Mouse (Mus musculus) intestine, embryonic 15.5 days (tissue): ENCODE results near the gene Gm49395. TPM values are rescaled to one million over a fixed set of nuclear protein-coding genes. Genes with fewer than 3 reads are reported as not detected.

Source experiments
- ATAC-seq: fragments of 200-750 bp; cut with Nextera tagmentation; 2 replicates; pipeline ENCODE4 v1.8.0; 2017; ENCODE audit warnings: moderate TSS enrichment, moderate library complexity
- H3K27ac ChIP-seq: fragments of 300-500 bp; sonication (generic); 2 replicates; pipeline ENCODE4 v1.5.1; 2015; ENCODE audit warnings: mild to moderate bottlenecking, inconsistent platforms
- H3K27me3 ChIP-seq: fragments of 300-500 bp; sonication (generic); replicated peaks from 2 replicates; pipeline ENCODE4 v1.6.1; 2015; ENCODE audit warnings: inconsistent platforms
- H3K36me3 ChIP-seq: fragments of 300-500 bp; sonication (generic); 2 replicates; pipeline ENCODE4 v1.6.1; 2015; ENCODE audit warnings: inconsistent platforms
- H3K4me1 ChIP-seq: fragments of 300-500 bp; sonication (generic); replicated peaks from 2 replicates; pipeline ENCODE4 v1.6.1; 2015; ENCODE audit warnings: inconsistent platforms
- H3K4me2 ChIP-seq: fragments of 300-500 bp; sonication (generic); replicated peaks from 2 replicates; pipeline ENCODE4 v1.6.1; 2015; ENCODE audit warnings: mild to moderate bottlenecking, inconsistent platforms
- H3K4me3 ChIP-seq: fragments of 300-500 bp; sonication (generic); replicated peaks from 2 replicates; pipeline ENCODE4 v1.5.1; 2015; ENCODE audit warnings: inconsistent platforms
- H3K9ac ChIP-seq: fragments of 300-500 bp; sonication (generic); 2 replicates; pipeline ENCODE4 v1.6.1; 2015; ENCODE audit warnings: inconsistent platforms
- H3K9me3 ChIP-seq: fragments of 300-500 bp; sonication (generic); 2 replicates; pipeline ENCODE4 v1.6.1; 2016; ENCODE audit warnings: inconsistent platforms
- WGBS: fragments of 180-500 bp; shearing (Covaris S2); methylation state at CpG from one replicate; pipeline ENCODE4 v1.1.7; 2015; 5-methylcytosine and 5-hydroxymethylcytosine counted together
- polyA plus RNA-seq: library from polyadenylated mRNA; unstranded; fragments of >200 nt; fragmentation: Nextera tagmentation; extraction: Ambion mirVana; gene quantifications from 2 replicates; pipeline ENCODE4 v1.2.1, GENCODE M21; 2015

Gene Gm49395
- polyA plus RNA-seq, 1 experiment from 2014 or later = 5.4 TPM

DNA sequence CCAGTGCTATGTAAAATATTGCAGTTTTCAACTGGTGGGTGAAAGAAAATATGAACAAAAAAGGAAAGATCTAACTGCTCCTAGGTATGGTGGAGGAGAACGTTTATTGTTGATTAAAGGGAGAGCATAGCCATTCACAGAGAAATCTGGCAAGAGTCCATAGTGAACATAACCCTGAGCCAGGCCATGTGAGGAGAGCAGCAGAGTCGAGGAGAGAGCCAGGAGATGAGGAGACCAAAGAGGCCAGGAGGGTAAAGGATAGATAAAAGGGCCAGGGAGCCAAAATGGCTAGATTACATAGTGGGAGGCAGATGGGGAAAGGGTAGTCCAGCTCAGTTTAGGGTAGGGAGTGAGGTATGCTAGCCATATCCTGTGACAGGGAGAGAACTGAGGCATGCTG is 5.5 kb downstream of the Gm49395 start:
- 37% methylated on average over 2 of the region's 2 CpGs for WGBS
- Histone ChIP-seq H3K9me3 (no peaks in the 10 kb centered on the region), H3K27ac (no peak overlapping the region), H3K4me1 (0 out of 2 replicates have a peak, but pooled peaks cover 3% of the 10 kb centered on the region), H3K4me2 (no peak overlapping the region), H3K4me3 (no peak overlapping the region), H3K9ac (no peak overlapping the region), H3K27me3 (no peaks in the 10 kb centered on the region), H3K36me3 (no peaks in the 10 kb centered on the region)
- no peak for ATAC-seq

DNA sequence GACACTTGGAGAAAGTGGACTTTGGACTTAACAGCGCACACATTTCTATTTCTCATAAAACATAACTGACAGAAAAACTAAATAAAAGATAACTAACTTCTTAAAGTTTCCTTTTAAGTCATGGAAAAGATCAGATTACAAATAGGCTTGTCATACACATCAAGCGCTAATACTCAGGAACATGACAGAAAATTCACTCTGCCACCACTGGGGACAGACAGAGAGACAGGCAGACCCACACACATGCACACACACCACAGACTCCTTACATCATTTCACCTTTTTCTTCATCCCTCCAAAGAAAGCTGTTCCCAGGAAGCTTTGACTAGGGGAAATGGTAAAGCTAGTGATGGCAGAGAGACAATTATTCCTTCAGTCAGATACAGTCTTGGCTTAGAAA is 6.3 kb downstream of the Gm49395 start:
- ATAC-seq = no peak
- no peaks in the 10 kb centered on the region for H3K9me3 ChIP-seq
- peaks cover 6% of the 10 kb centered on the region; the same call in 1 of the 2 replicates for H3K4me1 ChIP-seq
- H3K36me3 ChIP-seq = no peaks in the 10 kb centered on the region
- no peak overlapping the region for H3K4me3 ChIP-seq
- H3K9ac ChIP-seq = no peak overlapping the region
- H3K4me2 ChIP-seq = no peak overlapping the region
- no peaks in the 10 kb centered on the region for H3K27me3 ChIP-seq
- WGBS = 71% methylated on average over 2 of the region's 2 CpGs
- no peak overlapping the region for H3K27ac ChIP-seq

DNA sequence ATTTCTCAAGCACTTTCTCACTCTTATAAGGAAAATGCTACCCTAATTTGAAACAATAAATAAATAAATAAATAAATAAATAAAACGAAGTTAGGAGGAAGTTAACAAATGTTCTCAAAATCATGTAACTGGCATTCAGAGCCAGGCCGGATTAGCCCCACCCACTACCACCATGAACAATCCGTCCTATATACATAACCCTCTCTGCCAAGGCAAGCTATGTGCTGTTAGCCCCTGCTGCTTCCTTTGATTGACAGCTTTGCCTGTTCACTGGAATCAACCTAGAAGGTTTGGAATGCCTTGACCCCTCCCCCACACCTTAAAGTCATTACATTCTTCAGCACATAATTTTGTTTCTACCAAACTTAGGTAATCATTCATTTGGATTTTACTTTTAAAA is 10.2 kb downstream of the Gm49395 start:
- Histone ChIP-seq H3K4me3 (no peak overlapping the region), H3K4me2 (peak overlapping the region; percentile 94; the same call in 1 of the 2 replicates), H3K9ac (no peak overlapping the region), H3K27ac (peak overlapping the region; percentile 83; the same call in 1 of the 2 replicates), H3K27me3 (no peaks in the 10 kb centered on the region), H3K4me1 (peaks cover 16% of the 10 kb centered on the region), H3K9me3 (no peaks in the 10 kb centered on the region), H3K36me3 (peaks cover 6% of the 10 kb centered on the region; the same call in 1 of the 2 replicates)
- ATAC-seq = no peak
- 73% methylated on average over 3 of the region's 3 CpGs for WGBS

DNA sequence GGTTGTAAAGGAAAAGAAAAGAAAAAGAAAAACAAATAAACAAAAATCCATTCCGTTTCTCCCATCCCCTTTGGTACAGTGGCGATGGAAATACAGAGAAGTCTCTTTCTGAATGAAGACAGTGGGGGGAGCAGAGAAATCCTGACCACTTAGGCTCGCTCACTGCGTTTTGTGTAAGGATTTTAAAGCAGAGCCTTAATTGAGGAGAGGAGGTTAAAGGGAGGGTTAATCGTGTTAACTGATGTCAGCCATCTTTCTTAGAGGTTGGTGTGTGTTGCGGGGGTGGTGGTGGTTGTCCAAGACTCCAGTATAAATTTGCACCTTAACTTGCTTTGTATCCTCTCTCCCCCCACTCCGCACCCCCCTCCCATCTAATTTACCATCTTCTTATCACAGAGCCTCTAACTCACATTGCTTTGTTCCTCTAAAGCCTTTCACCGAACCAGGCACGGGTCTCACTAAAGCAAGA is 10.7 kb downstream of the Gm49395 start:
- H3K36me3 ChIP-seq = peaks cover 6% of the 10 kb centered on the region; the same call in 1 of the 2 replicates
- no peak for ATAC-seq
- 41% methylated on average over 9 of the region's 9 CpGs for WGBS
- H3K27ac ChIP-seq = peak overlapping the region; percentile 83
- peaks cover 14% of the 10 kb centered on the region for H3K4me1 ChIP-seq
- H3K4me2 ChIP-seq = peak overlapping the region; percentile 94
- no peak overlapping the region for H3K9ac ChIP-seq
- H3K9me3 ChIP-seq = no peaks in the 10 kb centered on the region
- no peaks in the 10 kb centered on the region for H3K27me3 ChIP-seq
- H3K4me3 ChIP-seq = peak overlapping the region; percentile 58

DNA sequence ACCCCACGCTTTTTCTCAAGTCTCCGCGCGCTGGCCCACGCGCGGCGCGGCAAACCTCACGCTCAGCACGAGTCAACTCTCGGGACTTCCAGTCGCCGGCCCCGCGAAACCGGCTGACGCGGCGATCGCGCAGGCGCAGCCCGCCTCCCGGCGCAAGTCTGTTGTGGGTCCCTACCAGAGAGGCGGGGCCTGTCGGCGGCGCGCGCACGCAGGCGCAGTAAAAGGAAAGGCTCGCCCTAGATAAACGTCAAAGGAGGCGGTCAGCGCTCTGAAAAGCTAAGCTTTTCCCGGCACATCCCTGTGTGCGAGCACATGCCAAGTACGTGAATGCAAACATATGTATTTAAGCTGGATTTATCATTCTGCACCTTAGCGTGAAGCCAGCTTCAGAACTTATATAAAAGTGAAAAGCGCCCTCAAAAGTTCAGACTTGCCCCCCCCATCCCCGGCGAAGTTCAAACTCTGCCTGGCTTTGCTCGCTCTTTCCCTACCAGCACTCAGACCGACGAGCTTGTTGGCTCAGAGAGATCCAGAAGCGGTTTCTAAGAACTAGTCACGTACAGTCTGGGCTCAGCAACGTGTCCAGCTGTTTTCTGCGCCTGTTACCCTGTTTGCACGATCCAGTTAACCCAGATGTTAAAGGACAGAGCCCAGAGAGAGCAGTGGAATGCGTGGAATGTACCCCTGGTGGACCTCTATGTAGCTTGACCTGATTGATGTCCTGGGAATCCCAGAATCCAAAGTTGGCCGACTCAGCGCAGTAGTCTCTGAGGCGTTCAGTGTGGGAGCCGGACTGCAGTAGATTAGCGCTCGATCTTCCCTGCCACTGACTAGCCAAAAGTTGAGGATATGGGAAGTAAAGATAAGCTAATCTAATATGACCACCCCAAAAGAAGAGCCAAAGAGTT is 11.4 kb downstream of the Gm49395 start, which contains the start of gene Pelo:
Gene Pelo (minus strand): TSS at position 118 of the 908 bp plus-strand sequence.
- Histone ChIP-seq H3K27ac (peak within 1 kb of the TSS; percentile 83), H3K27me3 (no peaks in the 10 kb centered on the region), H3K4me2 (peak within 1 kb of the TSS; percentile 94), H3K9ac (peak within 1 kb of the TSS; percentile 68), H3K4me1 (peaks cover 14% of the 10 kb centered on the region), H3K36me3 (peaks cover 6% of the 10 kb centered on the region; the same call in 1 of the 2 replicates), H3K4me3 (peak within 1 kb of the TSS; percentile 58), H3K9me3 (no peaks in the 10 kb centered on the region)
- ATAC-seq = peak; percentile 98
- under 1% methylated on average over 60 of the region's 60 CpGs for whole genome bisulfite sequencing

DNA sequence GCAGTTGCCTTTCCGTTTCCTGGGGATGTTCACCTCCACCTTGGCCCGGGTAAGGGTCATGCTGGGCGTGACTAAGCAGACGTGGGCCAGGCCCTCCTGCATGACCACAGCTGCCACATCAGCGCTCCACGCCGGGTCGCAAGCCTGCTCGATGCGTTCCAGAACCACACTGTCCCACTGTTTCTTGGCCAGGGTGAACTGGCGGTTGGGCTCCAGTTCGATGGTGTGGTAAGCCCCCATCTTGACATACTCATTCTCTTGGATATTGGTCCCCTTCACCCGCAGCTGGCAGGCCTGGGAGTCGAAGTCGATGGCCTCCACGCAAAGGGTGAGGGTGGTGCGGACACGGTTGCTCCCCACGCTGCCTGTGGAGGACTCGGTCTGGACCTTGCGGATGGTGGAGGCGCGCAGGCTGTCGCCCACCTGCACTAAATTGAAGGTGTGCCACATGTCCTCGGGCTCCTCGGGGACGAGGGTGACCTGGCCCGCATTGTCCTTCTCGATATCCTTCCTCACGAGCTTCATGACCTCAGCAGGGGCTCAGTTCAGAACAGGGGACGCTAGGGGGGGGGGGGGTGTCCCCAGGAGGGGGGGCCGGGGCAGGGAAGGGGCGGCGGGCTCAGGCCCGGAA is 12.2 kb downstream of the Gm49395 start:
- peak overlapping the region; percentile 68 for H3K9ac ChIP-seq
- H3K9me3 ChIP-seq = no peaks in the 10 kb centered on the region
- H3K4me3 ChIP-seq = peak overlapping the region; percentile 58
- no peaks in the 10 kb centered on the region for H3K27me3 ChIP-seq
- H3K4me2 ChIP-seq = peak overlapping the region; percentile 94
- WGBS = 7% methylated on average over 35 of the region's 35 CpGs
- peaks cover 14% of the 10 kb centered on the region for H3K4me1 ChIP-seq
- peak overlapping the region; percentile 83 for H3K27ac ChIP-seq
- peak; percentile 69 for ATAC-seq
- H3K36me3 ChIP-seq = peaks cover 6% of the 10 kb centered on the region; the same call in 1 of the 2 replicates

DNA sequence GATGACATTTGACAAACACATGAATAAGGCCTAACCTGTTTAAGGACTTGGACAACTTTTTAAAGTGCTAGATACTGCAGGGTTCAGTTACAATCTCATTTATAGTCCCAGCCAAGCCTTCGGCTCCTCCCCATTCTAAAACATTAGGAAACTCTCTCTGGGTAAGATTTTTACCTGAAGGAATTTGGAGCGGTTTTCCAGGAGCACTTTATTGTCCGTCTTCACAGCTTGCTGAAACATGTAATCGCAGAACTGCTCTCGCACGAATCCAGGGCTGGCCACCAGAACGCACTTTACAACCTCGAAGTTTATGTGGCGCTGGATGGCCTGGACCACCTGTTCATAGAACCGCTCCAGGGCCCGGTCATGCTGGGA is 12.7 kb downstream of the Gm49395 start:
- Histone ChIP-seq H3K9me3 (no peaks in the 10 kb centered on the region), H3K4me3 (peak overlapping the region; percentile 58), H3K4me1 (peaks cover 14% of the 10 kb centered on the region), H3K27me3 (no peaks in the 10 kb centered on the region), H3K36me3 (peaks cover 6% of the 10 kb centered on the region; the same call in 1 of the 2 replicates), H3K4me2 (peak overlapping the region; percentile 94), H3K9ac (peak overlapping the region; percentile 68), H3K27ac (no peak overlapping the region)
- WGBS = 47% methylated on average over 11 of the region's 11 CpGs
- ATAC-seq = no peak

DNA sequence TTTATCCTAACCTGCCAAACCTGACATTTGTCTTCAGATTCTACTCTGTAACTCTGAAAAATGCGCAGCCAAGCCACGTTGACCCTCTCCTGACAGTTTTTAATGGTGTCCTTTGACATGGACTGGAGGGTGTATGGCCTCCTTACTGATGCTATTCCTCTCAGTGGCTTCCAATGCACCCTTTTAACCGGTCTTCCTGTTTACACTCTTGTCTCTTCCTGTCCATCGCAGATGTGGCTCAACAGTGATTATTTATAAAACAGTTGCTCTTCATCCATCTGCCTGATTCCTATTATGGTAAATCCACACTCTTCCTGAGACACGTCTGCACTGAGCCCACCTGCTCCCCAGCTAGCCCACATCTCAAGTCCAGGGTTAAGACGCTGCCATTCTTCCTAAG is 15.7 kb downstream of the Gm49395 start:
- WGBS = 70% methylated on average over 6 of the region's 6 CpGs
- Histone ChIP-seq H3K4me2 (no peak overlapping the region), H3K4me1 (peaks cover 11% of the 10 kb centered on the region), H3K9ac (no peak overlapping the region), H3K36me3 (peaks cover 6% of the 10 kb centered on the region; the same call in 1 of the 2 replicates), H3K27ac (no peak overlapping the region), H3K27me3 (no peaks in the 10 kb centered on the region), H3K9me3 (no peaks in the 10 kb centered on the region), H3K4me3 (no peak overlapping the region)
- ATAC-seq = no peak

DNA sequence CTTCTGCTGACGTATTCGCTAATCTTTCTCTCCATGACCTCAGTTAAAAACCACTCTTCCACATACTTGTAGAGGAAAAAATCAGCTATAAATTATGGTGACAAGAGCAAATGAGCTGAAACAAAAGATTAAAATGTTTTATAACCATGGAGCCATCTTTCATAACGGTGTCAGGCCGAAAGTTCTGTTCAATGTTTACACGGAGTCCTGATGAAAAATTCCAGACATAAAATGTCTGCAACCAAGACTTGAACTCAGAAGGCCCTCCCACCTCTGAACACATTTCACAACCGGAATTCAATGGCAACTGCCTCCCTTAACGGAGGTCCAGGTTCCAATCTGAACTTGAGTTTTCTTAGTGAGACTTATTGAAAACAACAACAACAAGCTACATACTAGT is 19.4 kb downstream of the Gm49395 start:
- Histone ChIP-seq H3K4me2 (no peak overlapping the region), H3K4me1 (no peaks in the 10 kb centered on the region), H3K9me3 (no peaks in the 10 kb centered on the region), H3K27me3 (no peaks in the 10 kb centered on the region), H3K9ac (no peak overlapping the region), H3K27ac (no peak overlapping the region), H3K4me3 (no peak overlapping the region), H3K36me3 (no peaks in the 10 kb centered on the region)
- 51% methylated on average over 7 of the region's 7 CpGs for WGBS
- ATAC-seq = no peak

DNA sequence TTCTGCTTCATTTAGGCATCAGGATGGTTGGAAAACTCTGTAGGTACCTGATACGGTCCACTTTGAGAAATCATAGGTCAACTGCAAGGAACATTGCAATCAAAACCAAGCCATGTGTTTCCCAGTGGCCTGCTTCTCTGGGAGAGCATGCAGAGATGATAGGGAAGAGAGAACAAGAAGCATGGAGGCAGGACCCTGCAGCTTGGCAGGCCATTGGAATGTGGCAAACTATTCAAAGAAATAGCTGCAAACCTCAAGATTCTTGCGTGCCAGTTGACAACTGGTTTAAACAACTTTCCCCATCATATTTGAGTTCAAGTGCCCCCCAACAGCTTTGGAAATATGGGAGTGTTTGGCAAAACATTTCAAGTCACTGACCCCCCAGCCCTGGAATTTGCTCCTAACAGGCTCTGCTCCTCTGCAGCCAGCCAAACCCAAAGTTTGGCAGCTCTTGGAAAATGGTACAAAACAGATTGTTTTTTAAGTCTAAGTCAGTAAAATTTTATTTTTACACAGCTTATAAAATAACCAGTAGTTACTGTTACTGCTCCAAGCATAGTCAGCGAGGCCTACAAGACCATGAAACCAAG is 21.6 kb downstream of the Gm49395 start:
- Histone ChIP-seq H3K27ac (no peak overlapping the region), H3K9me3 (no peaks in the 10 kb centered on the region), H3K4me1 (no peaks in the 10 kb centered on the region), H3K4me3 (no peak overlapping the region), H3K4me2 (no peak overlapping the region), H3K36me3 (no peaks in the 10 kb centered on the region), H3K9ac (no peak overlapping the region), H3K27me3 (no peaks in the 10 kb centered on the region)
- ATAC-seq = no peak
- 85% methylated on average over 3 of the region's 3 CpGs for WGBS

DNA sequence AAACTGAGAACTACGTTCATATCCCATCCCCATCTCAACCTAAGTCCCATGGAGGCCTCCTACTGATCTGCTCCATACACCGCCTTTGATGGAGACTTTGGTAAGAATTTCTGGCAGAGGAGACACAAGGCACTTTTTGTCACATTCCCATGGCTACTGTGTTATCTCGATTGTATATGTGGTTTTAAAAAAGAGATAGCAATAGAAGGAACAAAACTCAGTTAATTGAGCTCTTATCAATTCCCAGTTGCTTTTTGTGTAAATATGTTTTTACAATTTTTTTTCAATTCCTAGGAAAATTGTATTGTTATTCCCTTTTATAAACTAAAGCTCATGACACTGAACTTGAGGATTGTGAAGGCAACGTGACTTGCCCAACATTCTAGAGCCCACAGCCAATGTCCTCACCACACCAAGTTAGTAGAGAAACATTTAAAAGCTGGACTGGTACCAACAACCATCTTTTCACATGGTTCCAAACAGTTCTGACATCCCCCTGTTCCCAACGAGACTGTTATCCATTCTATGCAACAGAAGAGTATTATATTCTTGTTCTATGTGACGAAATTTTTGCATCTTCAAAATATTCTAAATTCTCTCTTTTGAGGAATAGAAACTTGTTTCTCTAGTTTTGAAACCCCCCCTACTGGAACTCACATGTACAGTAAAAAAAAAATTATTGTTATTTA is 22.6 kb downstream of the Gm49395 start:
- no peak overlapping the region for H3K9ac ChIP-seq
- no peak for ATAC-seq
- no peak overlapping the region for H3K4me3 ChIP-seq
- H3K36me3 ChIP-seq = no peaks in the 10 kb centered on the region
- WGBS = 80% methylated on average over 6 of the region's 6 CpGs
- H3K27me3 ChIP-seq = no peaks in the 10 kb centered on the region
- H3K4me1 ChIP-seq = no peaks in the 10 kb centered on the region
- no peak overlapping the region for H3K4me2 ChIP-seq
- no peaks in the 10 kb centered on the region for H3K9me3 ChIP-seq
- no peak overlapping the region for H3K27ac ChIP-seq
